Mouse (Mus musculus): ENCODE data around the gene Slc5a11. TPM values are rescaled to one million over a fixed set of nuclear protein-coding genes. Genes with fewer than 3 reads are reported as not detected.

Slc5a11 gene
- polyA plus RNA-seq, 1 experiment from 2014 or later, result not detected

- Histone ChIP-seq H3K9me3 (replicated peaks; ENCODE audit: control insufficient read depth, low read length) (no peaks in the 10 kb centered on the region), H3K4me3 (ENCODE audit: low read depth, low read length) (no peak overlapping the region), H3K9ac (replicated peaks; ENCODE audit: low read length) (no peak overlapping the region), H3K36me3 (replicated peaks; ENCODE audit: control insufficient read depth, insufficient read depth, low read depth, low read length) (no peaks in the 10 kb centered on the region), H3K4me2 (ENCODE audit: low read depth, low read length) (no peak overlapping the region), H3K27me3 (ENCODE audit: control insufficient read depth, insufficient read depth, low read length) (no peaks in the 10 kb centered on the region), H3K27ac (replicated peaks; ENCODE audit: low read depth, low read length) (no peak overlapping the region), H3K4me1 (ENCODE audit: control insufficient read depth, insufficient read depth, low read length) (no peaks in the 10 kb centered on the region)
- no peak for DNase-seq (ENCODE audit: low spot score)
- no peak for ATAC-seq (replicated peaks; ENCODE audit: insufficient number of reproducible peaks, low FRiP score, low TSS enrichment, low read depth)
- 91% methylated on average over 14 of the region's 14 CpGs for WGBS
Observed at GRCm38 (mm10) chr7:123254196-123254970, 39.8 kb downstream of the Slc5a11 start.

DNA sequence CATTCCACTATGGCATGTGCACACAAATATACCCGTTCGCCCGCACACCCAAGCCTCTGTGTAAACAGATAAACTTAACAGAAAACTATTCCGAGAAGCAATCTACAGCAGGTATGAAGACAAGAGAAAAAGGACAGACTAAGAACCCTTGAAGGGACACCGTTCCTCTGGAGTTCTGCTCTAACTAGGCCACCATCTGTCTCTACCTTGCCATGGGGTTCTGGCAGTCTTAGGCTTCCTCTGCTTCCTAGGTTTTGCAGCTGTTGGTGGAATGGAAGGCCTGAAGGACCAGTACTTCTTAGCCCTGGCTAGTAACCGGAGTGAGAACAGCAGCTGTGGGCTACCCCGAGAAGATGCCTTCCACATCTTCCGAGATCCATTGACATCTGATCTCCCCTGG is 43.5 kb downstream of the Slc5a11 start:
- H3K9ac ChIP-seq (replicated peaks; ENCODE audit: low read length), result no peak overlapping the region
- H3K27me3 ChIP-seq (ENCODE audit: control insufficient read depth, insufficient read depth, low read length), result no peaks in the 10 kb centered on the region
- ATAC-seq (replicated peaks; ENCODE audit: insufficient number of reproducible peaks, low FRiP score, low TSS enrichment, low read depth), result no peak
- no peaks in the 10 kb centered on the region for H3K9me3 ChIP-seq (replicated peaks; ENCODE audit: control insufficient read depth, low read length)
- DNase-seq (ENCODE audit: low spot score), result no peak
- H3K27ac ChIP-seq (replicated peaks; ENCODE audit: low read depth, low read length), result no peak overlapping the region
- H3K4me1 ChIP-seq (ENCODE audit: control insufficient read depth, insufficient read depth, low read length), result no peaks in the 10 kb centered on the region
- WGBS, result 87% methylated on average over 8 of the region's 8 CpGs
- no peak overlapping the region for H3K4me2 ChIP-seq (ENCODE audit: low read depth, low read length)
- no peak overlapping the region for H3K4me3 ChIP-seq (ENCODE audit: low read depth, low read length)
- no peaks in the 10 kb centered on the region for H3K36me3 ChIP-seq (replicated peaks; ENCODE audit: control insufficient read depth, insufficient read depth, low read depth, low read length)

DNA sequence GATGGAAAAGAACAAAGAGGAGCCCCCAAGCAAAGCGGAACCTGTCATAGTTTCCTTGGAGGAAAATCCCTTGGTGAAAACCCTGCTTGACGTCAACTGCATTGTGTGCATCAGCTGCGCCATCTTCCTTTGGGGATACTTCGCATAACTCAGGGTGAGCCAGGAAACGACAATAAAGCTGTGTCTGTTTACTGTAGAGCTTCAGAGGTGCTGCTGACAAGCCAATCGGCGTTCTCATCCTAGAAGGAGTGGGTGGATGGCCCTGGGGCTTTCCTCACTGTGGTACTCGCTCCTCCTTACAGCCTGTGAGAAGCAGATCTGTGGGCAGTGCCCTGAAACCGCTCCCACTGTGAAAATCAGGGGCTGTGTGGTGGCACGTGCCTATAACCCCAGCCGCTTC is 58.5 kb downstream of the Slc5a11 start:
- Histone ChIP-seq H3K4me1 (ENCODE audit: control insufficient read depth, insufficient read depth, low read length) (no peaks in the 10 kb centered on the region), H3K36me3 (replicated peaks; ENCODE audit: control insufficient read depth, insufficient read depth, low read depth, low read length) (no peaks in the 10 kb centered on the region; the same call in 1 of the 2 replicates), H3K9ac (replicated peaks; ENCODE audit: low read length) (no peak overlapping the region), H3K9me3 (replicated peaks; ENCODE audit: control insufficient read depth, low read length) (no peaks in the 10 kb centered on the region), H3K4me3 (ENCODE audit: low read depth, low read length) (no peak overlapping the region), H3K4me2 (ENCODE audit: low read depth, low read length) (no peak overlapping the region), H3K27me3 (ENCODE audit: control insufficient read depth, insufficient read depth, low read length) (no peaks in the 10 kb centered on the region), H3K27ac (replicated peaks; ENCODE audit: low read depth, low read length) (no peak overlapping the region)
- WGBS, result 69% methylated on average over 11 of the region's 11 CpGs
- no peak for DNase-seq (ENCODE audit: low spot score)
- ATAC-seq (replicated peaks; ENCODE audit: insufficient number of reproducible peaks, low FRiP score, low TSS enrichment, low read depth), result no peak

- WGBS, result 93% methylated on average over 4 of the region's 4 CpGs
- Histone ChIP-seq H3K4me3 (ENCODE audit: low read depth, low read length) (no peak overlapping the region), H3K9ac (replicated peaks; ENCODE audit: low read length) (no peak overlapping the region), H3K9me3 (replicated peaks; ENCODE audit: control insufficient read depth, low read length) (no peaks in the 10 kb centered on the region), H3K4me2 (ENCODE audit: low read depth, low read length) (no peak overlapping the region), H3K27ac (replicated peaks; ENCODE audit: low read depth, low read length) (no peak overlapping the region), H3K27me3 (ENCODE audit: control insufficient read depth, insufficient read depth, low read length) (no peaks in the 10 kb centered on the region), H3K4me1 (ENCODE audit: control insufficient read depth, insufficient read depth, low read length) (no peaks in the 10 kb centered on the region), H3K36me3 (replicated peaks; ENCODE audit: control insufficient read depth, insufficient read depth, low read depth, low read length) (peaks cover 2% of the 10 kb centered on the region; the same call in 1 of the 2 replicates)
- no peak for DNase-seq (ENCODE audit: low spot score)
- ATAC-seq (replicated peaks; ENCODE audit: insufficient number of reproducible peaks, low FRiP score, low TSS enrichment, low read depth), result no peak
Observed at GRCm38 (mm10) chr7:123276568-123276967, 62.0 kb downstream of the Slc5a11 start.

GRCm38 (mm10) chr7:123279797-123280196 is 65.2 kb downstream of the Slc5a11 start:
- Histone ChIP-seq H3K27me3 (ENCODE audit: control insufficient read depth, insufficient read depth, low read length) (no peaks in the 10 kb centered on the region), H3K36me3 (replicated peaks; ENCODE audit: control insufficient read depth, insufficient read depth, low read depth, low read length) (peaks cover 2% of the 10 kb centered on the region; the same call in 1 of the 2 replicates)
- 93% methylated on average over 4 of the region's 4 CpGs for WGBS

GRCm38 (mm10) chr7:123283826-123284225 is 69.2 kb downstream of the Slc5a11 start:
- H3K4me3 ChIP-seq (ENCODE audit: low read depth, low read length), result no peak overlapping the region
- no peak overlapping the region for H3K9ac ChIP-seq (replicated peaks; ENCODE audit: low read length)
- no peaks in the 10 kb centered on the region for H3K9me3 ChIP-seq (replicated peaks; ENCODE audit: control insufficient read depth, low read length)
- peaks cover 5% of the 10 kb centered on the region for H3K36me3 ChIP-seq (replicated peaks; ENCODE audit: control insufficient read depth, insufficient read depth, low read depth, low read length)
- H3K27me3 ChIP-seq (ENCODE audit: control insufficient read depth, insufficient read depth, low read length), result no peaks in the 10 kb centered on the region
- ATAC-seq (replicated peaks; ENCODE audit: insufficient number of reproducible peaks, low FRiP score, low TSS enrichment, low read depth) (no peak), DNase-seq (ENCODE audit: low spot score) (no peak)
- no peak overlapping the region for H3K27ac ChIP-seq (replicated peaks; ENCODE audit: low read depth, low read length)
- WGBS, result 89% methylated on average over 4 of the region's 4 CpGs
- H3K4me1 ChIP-seq (ENCODE audit: control insufficient read depth, insufficient read depth, low read length), result no peaks in the 10 kb centered on the region
- H3K4me2 ChIP-seq (ENCODE audit: low read depth, low read length), result no peak overlapping the region

More at GRCm38 (mm10) chr7:123279797-123280196, 65.2 kb downstream of the Slc5a11 start:
- ATAC-seq (replicated peaks; ENCODE audit: insufficient number of reproducible peaks, low FRiP score, low TSS enrichment, low read depth), result no peak
- H3K9ac ChIP-seq (replicated peaks; ENCODE audit: low read length), result no peak overlapping the region
- H3K4me2 ChIP-seq (ENCODE audit: low read depth, low read length), result no peak overlapping the region
- H3K4me1 ChIP-seq (ENCODE audit: control insufficient read depth, insufficient read depth, low read length), result no peaks in the 10 kb centered on the region
- H3K27ac ChIP-seq (replicated peaks; ENCODE audit: low read depth, low read length), result no peak overlapping the region
- DNase-seq (ENCODE audit: low spot score), result no peak
- no peaks in the 10 kb centered on the region for H3K9me3 ChIP-seq (replicated peaks; ENCODE audit: control insufficient read depth, low read length)
- H3K4me3 ChIP-seq (ENCODE audit: low read depth, low read length), result no peak overlapping the region

DNA sequence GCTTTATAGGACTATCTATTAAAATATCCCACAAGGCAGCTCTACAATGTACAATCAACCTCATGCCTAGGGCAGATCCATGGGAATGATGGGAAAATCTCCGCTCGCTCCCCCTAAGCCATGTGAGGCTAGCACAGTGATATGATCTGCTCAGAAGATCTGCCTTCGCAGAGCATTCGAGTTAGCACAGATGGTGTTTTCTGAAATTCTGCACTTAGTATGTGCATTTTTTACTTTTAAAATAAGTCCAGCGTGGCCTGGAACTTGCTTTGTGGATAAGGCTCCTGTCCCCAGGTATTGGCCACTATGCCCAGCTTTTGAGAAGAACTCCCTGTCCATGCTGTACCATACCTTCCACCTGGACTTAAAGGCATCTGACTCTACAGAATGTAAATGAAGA is 71.3 kb downstream of the Slc5a11 start:
- 96% methylated on average over 5 of the region's 5 CpGs for WGBS
- ATAC-seq (replicated peaks; ENCODE audit: insufficient number of reproducible peaks, low FRiP score, low TSS enrichment, low read depth) (no peak), DNase-seq (ENCODE audit: low spot score) (no peak)
- no peak overlapping the region for H3K9ac ChIP-seq (replicated peaks; ENCODE audit: low read length)
- no peak overlapping the region for H3K4me3 ChIP-seq (ENCODE audit: low read depth, low read length)
- no peaks in the 10 kb centered on the region for H3K9me3 ChIP-seq (replicated peaks; ENCODE audit: control insufficient read depth, low read length)
- no peaks in the 10 kb centered on the region for H3K4me1 ChIP-seq (ENCODE audit: control insufficient read depth, insufficient read depth, low read length)
- H3K36me3 ChIP-seq (replicated peaks; ENCODE audit: control insufficient read depth, insufficient read depth, low read depth, low read length), result peaks cover 3% of the 10 kb centered on the region; the same call in 1 of the 2 replicates
- no peak overlapping the region for H3K4me2 ChIP-seq (ENCODE audit: low read depth, low read length)
- H3K27me3 ChIP-seq (ENCODE audit: control insufficient read depth, insufficient read depth, low read length), result no peaks in the 10 kb centered on the region
- no peak overlapping the region for H3K27ac ChIP-seq (replicated peaks; ENCODE audit: low read depth, low read length)

DNA sequence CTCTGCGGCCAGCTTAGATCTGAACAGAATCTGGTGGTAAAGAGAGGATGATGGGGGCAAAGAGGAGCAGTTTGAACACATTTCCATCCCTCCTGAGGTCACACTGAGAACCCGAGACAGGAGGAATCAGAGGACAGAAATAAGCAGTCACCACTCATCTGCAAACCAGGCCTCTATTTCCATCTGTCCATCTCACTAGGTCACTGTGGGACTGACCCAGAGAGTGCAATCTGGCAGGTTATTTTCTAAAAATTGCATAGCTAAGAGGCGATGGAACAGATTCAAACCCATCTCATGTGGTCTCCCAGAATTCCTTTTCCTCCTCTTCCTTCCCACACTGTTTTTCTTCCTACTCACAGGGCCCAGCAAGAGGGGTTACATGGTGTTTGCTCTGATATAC is 73.3 kb downstream of the Slc5a11 start:
- no peak for ATAC-seq (replicated peaks; ENCODE audit: insufficient number of reproducible peaks, low FRiP score, low TSS enrichment, low read depth)
- Histone ChIP-seq H3K9me3 (replicated peaks; ENCODE audit: control insufficient read depth, low read length) (no peaks in the 10 kb centered on the region), H3K36me3 (replicated peaks; ENCODE audit: control insufficient read depth, insufficient read depth, low read depth, low read length) (peaks cover 3% of the 10 kb centered on the region), H3K4me2 (ENCODE audit: low read depth, low read length) (no peak overlapping the region), H3K27ac (replicated peaks; ENCODE audit: low read depth, low read length) (no peak overlapping the region), H3K27me3 (ENCODE audit: control insufficient read depth, insufficient read depth, low read length) (no peaks in the 10 kb centered on the region), H3K4me1 (ENCODE audit: control insufficient read depth, insufficient read depth, low read length) (no peaks in the 10 kb centered on the region), H3K4me3 (ENCODE audit: low read depth, low read length) (no peak overlapping the region), H3K9ac (replicated peaks; ENCODE audit: low read length) (no peak overlapping the region)
- DNase-seq (ENCODE audit: low spot score), result no peak
- 85% methylated on average over 3 of the region's 3 CpGs for WGBS
